Mouse (Mus musculus) thymus, adult 2 months (tissue): ENCODE measurements around the gene Tent2.

Experiments
- CTCF ChIP-seq: fragments of 200-500 bp; IDR thresholded peaks from 2 replicates; pipeline ENCODE4 v1.5.1; 2012; ENCODE audit warnings: mild to moderate bottlenecking, control low read depth, low read length, moderate library complexity, borderline replicate concordance; ENCODE audit not compliant: control insufficient read depth, poor library complexity, insufficient read depth; ENCODE audit errors: extremely low read depth
- POLR2A ChIP-seq: fragments of 200-500 bp; IDR thresholded peaks from 2 replicates; pipeline ENCODE4 v1.6.1; 2012; ENCODE audit warnings: mild to moderate bottlenecking, low read length, control low read depth, moderate library complexity; ENCODE audit not compliant: control insufficient read depth, poor library complexity, insufficient read depth; ENCODE audit errors: extremely low read depth

DNA sequence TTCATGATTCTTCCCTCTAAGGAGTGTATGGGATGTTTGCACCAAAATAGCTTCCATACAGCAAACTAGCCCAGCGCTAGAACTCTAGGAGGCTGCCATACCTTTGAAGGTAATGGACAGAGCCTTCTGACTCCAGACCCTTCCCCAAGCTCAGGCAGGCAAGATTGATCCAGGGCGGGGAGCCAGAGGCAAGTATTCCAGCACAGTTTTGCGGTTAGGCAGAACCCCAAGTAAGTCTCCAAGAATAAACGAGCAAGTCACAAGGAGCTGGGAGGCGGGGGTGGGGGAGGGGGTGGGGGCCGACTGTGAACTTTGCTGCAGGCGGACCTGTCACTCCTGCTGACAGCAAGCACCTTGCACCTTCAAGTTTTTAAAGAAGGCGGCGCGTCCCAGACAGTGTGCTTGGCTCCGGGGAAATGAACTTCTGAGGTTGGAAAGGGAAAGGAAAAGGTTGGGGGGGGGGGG, 48.3 kb downstream of the Tent2 start:
- TF ChIP-seq POLR2A (no peak), CTCF (no peak)
